Mouse (Mus musculus) ES-Bruce4 (cell line): ENCODE data around the gene Spi1. TPM values are rescaled to one million over a fixed set of nuclear protein-coding genes. Genes with fewer than 3 reads are reported as not detected.

Experiments used
- H3K27ac ChIP-seq: 2 replicates; pipeline ENCODE4 v1.5.1; 2012; ENCODE audit warnings: low read length, inconsistent platforms; ENCODE audit not compliant: insufficient read depth
- H3K27me3 ChIP-seq: 2 replicates; pipeline ENCODE4 v1.6.1; 2012; ENCODE audit warnings: mild to moderate bottlenecking, low read length, inconsistent platforms; ENCODE audit not compliant: control insufficient read depth, poor library complexity, insufficient read depth, severe bottlenecking
- H3K36me3 ChIP-seq: 2 replicates; pipeline ENCODE4 v1.6.1; 2012; ENCODE audit warnings: inconsistent platforms, mild to moderate bottlenecking, low read length, moderate library complexity; ENCODE audit not compliant: control insufficient read depth, poor library complexity, insufficient read depth, severe bottlenecking
- H3K4me1 ChIP-seq: one replicate; pipeline ENCODE4 v1.8.1; 2011; ENCODE audit warnings: low read length; ENCODE audit not compliant: control insufficient read depth, insufficient read depth
- H3K4me3 ChIP-seq: 2 replicates; pipeline ENCODE4 v1.5.1; 2011; ENCODE audit warnings: low read depth, mild to moderate bottlenecking, low read length
- H3K9ac ChIP-seq: 2 replicates; pipeline ENCODE4 v1.6.1; 2012; ENCODE audit warnings: low read depth, mild to moderate bottlenecking, inconsistent platforms; ENCODE audit not compliant: poor library complexity, severe bottlenecking
- H3K9me3 ChIP-seq: replicated peaks from 2 replicates; pipeline ENCODE4 v1.6.1; 2012; ENCODE audit warnings: mild to moderate bottlenecking, low read length, inconsistent platforms; ENCODE audit not compliant: control insufficient read depth, poor library complexity, insufficient read depth, severe bottlenecking
- CTCF ChIP-seq: IDR thresholded peaks from one replicate; pipeline ENCODE4 v1.8.1; 2011; ENCODE audit warnings: low read depth, low read length
- EP300 ChIP-seq: IDR thresholded peaks from 2 replicates; pipeline ENCODE4 v1.6.1; 2011; ENCODE audit warnings: low read depth, low read length; ENCODE audit not compliant: insufficient read depth
- POLR2A ChIP-seq: IDR thresholded peaks from one replicate; pipeline ENCODE4 v1.8.1; 2011; ENCODE audit warnings: low read length; ENCODE audit not compliant: insufficient read depth
- polyA plus RNA-seq: library from polyadenylated mRNA; stranded (reverse); fragments of >200 nt; gene quantifications from 2 replicates; pipeline ENCODE4 v1.2.4, GENCODE M21; 2011; ENCODE audit warnings: low read depth; ENCODE audit not compliant: missing spikeins, insufficient read depth, insufficient read length

Spi1 gene
- polyA plus RNA-seq, 1 experiment: not detected

- Histone ChIP-seq H3K9ac (no peak overlapping the region), H3K27me3 (no peaks in the 10 kb centered on the region), H3K9me3 (no peaks in the 10 kb centered on the region), H3K27ac (no peak overlapping the region), H3K4me3 (no peak overlapping the region), H3K4me1 (no peaks in the 10 kb centered on the region), H3K36me3 (no peaks in the 10 kb centered on the region)
- no peak for TF ChIP-seq POLR2A
Observed at GRCm38 (mm10) chr2:91121497-91121896, 39.3 kb downstream of the Spi1 start.

GRCm38 (mm10) chr2:91123521-91123920, 41.3 kb downstream of the Spi1 start:
- no peaks in the 10 kb centered on the region for H3K36me3 ChIP-seq
- H3K27ac ChIP-seq: no peak overlapping the region
- H3K9me3 ChIP-seq: no peaks in the 10 kb centered on the region
- H3K4me3 ChIP-seq: no peak overlapping the region
- H3K9ac ChIP-seq: no peak overlapping the region
- no peak for TF ChIP-seq EP300
- TF ChIP-seq CTCF: no peak
- TF ChIP-seq POLR2A: no peak
- no peaks in the 10 kb centered on the region for H3K4me1 ChIP-seq
- H3K27me3 ChIP-seq: no peaks in the 10 kb centered on the region

GRCm38 (mm10) chr2:91125101-91125500, 42.9 kb downstream of the Spi1 start:
- no peaks in the 10 kb centered on the region for H3K36me3 ChIP-seq
- no peaks in the 10 kb centered on the region for H3K27me3 ChIP-seq
- H3K9ac ChIP-seq: no peak overlapping the region
- no peak overlapping the region for H3K4me3 ChIP-seq
- no peaks in the 10 kb centered on the region for H3K9me3 ChIP-seq
- no peak overlapping the region for H3K27ac ChIP-seq
- TF ChIP-seq CTCF (no peak), POLR2A (no peak), EP300 (no peak)
- H3K4me1 ChIP-seq: no peaks in the 10 kb centered on the region

- no peak overlapping the region for H3K9ac ChIP-seq
Observed at GRCm38 (mm10) chr2:91128761-91129160, 46.6 kb downstream of the Spi1 start.

GRCm38 (mm10) chr2:91130126-91130525, 47.9 kb downstream of the Spi1 start:
- Histone ChIP-seq H3K36me3 (no peaks in the 10 kb centered on the region), H3K9me3 (no peaks in the 10 kb centered on the region), H3K4me3 (no peak overlapping the region), H3K27ac (no peak overlapping the region), H3K9ac (no peak overlapping the region), H3K27me3 (no peaks in the 10 kb centered on the region), H3K4me1 (no peaks in the 10 kb centered on the region)
- TF ChIP-seq POLR2A (no peak), EP300 (no peak)

More at GRCm38 (mm10) chr2:91128761-91129160, 46.6 kb downstream of the Spi1 start:
- Histone ChIP-seq H3K9me3 (no peaks in the 10 kb centered on the region), H3K27me3 (no peaks in the 10 kb centered on the region), H3K4me1 (no peaks in the 10 kb centered on the region), H3K36me3 (no peaks in the 10 kb centered on the region), H3K27ac (no peak overlapping the region), H3K4me3 (no peak overlapping the region)
- no peak for TF ChIP-seq EP300
- TF ChIP-seq CTCF: no peak
- no peak for TF ChIP-seq POLR2A

GRCm38 (mm10) chr2:91131251-91131650, 49.1 kb downstream of the Spi1 start:
- H3K27ac ChIP-seq: no peak overlapping the region
- H3K27me3 ChIP-seq: no peaks in the 10 kb centered on the region
- H3K9ac ChIP-seq: no peak overlapping the region
- no peak overlapping the region for H3K4me3 ChIP-seq
- no peaks in the 10 kb centered on the region for H3K9me3 ChIP-seq
- H3K36me3 ChIP-seq: no peaks in the 10 kb centered on the region
- no peaks in the 10 kb centered on the region for H3K4me1 ChIP-seq
- TF ChIP-seq POLR2A (no peak), CTCF (no peak), EP300 (no peak)
